Mouse (Mus musculus) kidney, adult 2 months (tissue): ENCODE results near the gene Fam229a.
A peak's percentile ranks its signal among the peaks of the same experiment; 100 is the strongest.

Experiments
- CTCF ChIP-seq: fragments of 200-500 bp; conservative IDR thresholded peaks from 2 replicates; pipeline ENCODE4 v1.5.1; 2011; ENCODE audit warnings: low read depth, mild to moderate bottlenecking, control low read depth, low read length, moderate library complexity, mixed read lengths; ENCODE audit not compliant: insufficient read depth, insufficient read length
- POLR2A ChIP-seq: fragments of 200-500 bp; IDR thresholded peaks from one replicate; pipeline ENCODE4 v1.6.1; 2011; ENCODE audit warnings: low read depth, low read length, control low read depth

DNA sequence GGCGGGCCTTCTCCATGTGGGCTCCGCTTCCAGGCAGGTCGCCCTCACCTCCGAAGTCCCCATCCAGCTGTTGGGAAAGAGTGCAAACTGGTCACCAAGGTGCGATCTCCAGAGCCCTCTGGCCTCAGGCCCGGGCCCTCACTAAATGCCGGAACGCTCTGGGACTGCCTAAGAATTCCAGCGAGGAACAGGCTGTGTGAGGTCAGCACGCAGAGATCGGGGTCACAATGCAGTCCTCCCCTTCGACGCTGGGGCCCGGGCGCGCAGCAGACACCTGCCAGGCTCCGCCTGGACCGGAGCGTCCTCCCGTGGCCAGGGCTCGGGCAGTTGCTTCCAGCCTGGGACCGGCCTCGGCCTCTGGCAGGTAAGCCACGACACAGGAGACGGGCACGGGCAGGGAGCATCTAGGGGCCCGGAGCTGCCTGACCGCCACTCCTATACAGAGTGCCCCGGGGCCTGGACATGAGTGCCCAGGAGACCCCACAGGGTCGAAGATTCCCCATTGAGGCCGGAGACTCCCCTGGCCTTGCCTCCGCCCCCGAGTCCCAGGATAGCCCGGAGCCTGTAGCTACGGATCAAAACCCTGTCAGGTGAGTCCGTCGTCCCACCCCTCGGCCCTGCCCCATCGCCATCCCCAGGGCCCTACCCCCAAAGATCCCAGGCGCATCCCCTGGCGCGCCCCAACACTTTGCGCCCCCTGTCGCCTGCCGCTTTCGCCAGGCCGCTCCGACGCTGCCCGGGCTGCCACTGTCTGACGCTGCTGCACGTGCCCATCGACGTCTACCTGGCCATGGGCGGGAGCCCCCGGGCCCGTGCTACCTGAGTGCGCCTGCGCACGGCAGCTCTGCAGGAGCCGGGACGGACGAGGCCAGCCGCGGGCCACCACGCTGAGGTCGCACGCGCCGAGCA lies at the start of gene Fam229a, which contains the start of gene Tssk3:
- 0 out of 2 replicates have a peak, but pooled peaks have one; percentile 5 for TF ChIP-seq CTCF
- no peak for TF ChIP-seq POLR2A
